Mouse (Mus musculus) gastrocnemius, postnatal 14 days (tissue): Measurements from ENCODE around the gene Klhl22. TPM values are rescaled to one million over a fixed set of nuclear protein-coding genes. Genes with fewer than 3 reads are reported as not detected.
A peak's percentile ranks its signal among the peaks of the same experiment; 100 is the strongest.
"Not testable (repeated sequence)": the region's sequence is repeated elsewhere in the genome, so short reads cannot be mapped to it uniquely, and the experiment has no call there.

Source experiments
- DNase-seq: peaks from one replicate; pipeline ENCODE4 v3.0.0; 2021; ENCODE audit warnings: mixed read lengths
- intact Hi-C: fragments of 180-260 bp; cut with DNase I; formaldehyde crosslinking; loops from one replicate; pipeline ENCODE4 v1.15.1; 2025; ENCODE audit warnings: low total_unique reads
- long read RNA-seq, 2 experiments: library from polyadenylated mRNA; stranded (forward); transcript quantifications; one replicate each; pipeline ENCODE4 v2.0.0; 2021
- total RNA-seq, 2 experiments: library from RNA; stranded (reverse); gene quantifications; 2 replicates each; pipeline ENCODE4 v1.2.3; 2021

Klhl22 gene
- total RNA-seq, result 10 to 100 TPM; 17.3 to 19.9 TPM
- long read RNA-seq, experiment 1, transcript Klhl22-207 (7 exons, 2,544 nt), result major isoform, 8 of 35 reads
- long read RNA-seq, experiment 1, partial matches to known transcripts, result 4 of 35 reads
- long read RNA-seq, experiment 1, other reads (novel, unspliced or antisense), result 23 of 35 reads
- long read RNA-seq, experiment 2, transcript Klhl22-207 (7 exons, 2,544 nt), result major isoform, 12 of 54 reads
- long read RNA-seq, experiment 2, partial matches to known transcripts, result 6 of 54 reads
- long read RNA-seq, experiment 2, other reads (novel, unspliced or antisense), result 36 of 54 reads

GRCm38 (mm10) chr16:17759344-17759773 is at the start of gene Klhl22:
TSS of gene Klhl22 (plus strand) at chr16:17759618.
- intact Hi-C loops, result no loop called here

GRCm38 (mm10) chr16:17717791-17718190 is 41.6 kb upstream of the Klhl22 start:
- DNase-seq, result no peak
- intact Hi-C loops, result no loop called here

More at GRCm38 (mm10) chr16:17759344-17759773, at the start of gene Klhl22:
- peak; percentile 95 for DNase-seq

- intact Hi-C loops, result no loop called here
- no peak for DNase-seq
These were observed 38.2 kb upstream of the Klhl22 start for GRCm38 (mm10) chr16:17721114-17721808.

GRCm38 (mm10) chr16:17721822-17722460 is 37.5 kb upstream of the Klhl22 start:
- intact Hi-C loops, result no loop called here
- DNase-seq, result no peak

GRCm38 (mm10) chr16:17722461-17723324 is 36.7 kb upstream of the Klhl22 start:
- DNase-seq, result peak; percentile 91
- intact Hi-C loops, result no loop called here

- no peak for DNase-seq
- intact Hi-C loops, result no loop called here
These were observed 36.1 kb upstream of the Klhl22 start for GRCm38 (mm10) chr16:17723325-17723626.

GRCm38 (mm10) chr16:17724448-17724847 is 35.0 kb upstream of the Klhl22 start:
- no peak for DNase-seq
- intact Hi-C loops, result no loop called here

GRCm38 (mm10) chr16:17727179-17727861 is 32.1 kb upstream of the Klhl22 start:
- DNase-seq, result peak; percentile 18
- intact Hi-C loops, result no loop called here

GRCm38 (mm10) chr16:17729974-17730373 is 29.4 kb upstream of the Klhl22 start:
- intact Hi-C loops, result no loop called here
- DNase-seq, result no peak

GRCm38 (mm10) chr16:17732021-17732420 is 27.4 kb upstream of the Klhl22 start:
- DNase-seq, result no peak
- intact Hi-C loops, result no loop called here

- intact Hi-C loops, result no loop called here
- no peak for DNase-seq
These were observed 27.0 kb upstream of the Klhl22 start for GRCm38 (mm10) chr16:17732431-17732830.

GRCm38 (mm10) chr16:17732841-17733340 is 26.5 kb upstream of the Klhl22 start, which contains the start of gene Med15:
TSS of gene Med15 (minus strand) at chr16:17732891.
- intact Hi-C loops, result no loop called here
- DNase-seq, result no peak

GRCm38 (mm10) chr16:17733646-17734045 is 25.8 kb upstream of the Klhl22 start:
- intact Hi-C loops, result no loop called here
- DNase-seq, result no peak

GRCm38 (mm10) chr16:17734872-17735271 is 24.5 kb upstream of the Klhl22 start:
- intact Hi-C loops, DNase-seq: not testable (repeated sequence)

GRCm38 (mm10) chr16:17736156-17736555 is 23.3 kb upstream of the Klhl22 start:
- no peak for DNase-seq
- intact Hi-C loops, result no loop called here

- DNase-seq, result no peak
- intact Hi-C loops, result no loop called here
These were observed 19.3 kb upstream of the Klhl22 start for GRCm38 (mm10) chr16:17740080-17740479.

- intact Hi-C loops, result no loop called here
- DNase-seq, result no peak
These were observed 16.6 kb upstream of the Klhl22 start for GRCm38 (mm10) chr16:17742810-17743209.

- no peak for DNase-seq
- intact Hi-C loops, result no loop called here
These were observed 16.1 kb upstream of the Klhl22 start for GRCm38 (mm10) chr16:17743279-17743678.

- DNase-seq, result peak; percentile 23
These were observed 14.9 kb upstream of the Klhl22 start for GRCm38 (mm10) chr16:17744536-17744935.

More at GRCm38 (mm10) chr16:17744536-17744935, 14.9 kb upstream of the Klhl22 start:
- intact Hi-C loops, result no loop called here
